Mouse (Mus musculus) ES-E14 (cell line): ENCODE measurements around the gene Gria2.

Experiments
- HCFC1 ChIP-seq: IDR thresholded peaks from 2 replicates; pipeline ENCODE4 v1.6.1; 2012; ENCODE audit warnings: low read length, inconsistent platforms, borderline replicate concordance; ENCODE audit not compliant: insufficient read depth
- MAFK ChIP-seq: IDR thresholded peaks from 2 replicates; pipeline ENCODE4 v1.6.1; 2014; ENCODE audit warnings: mild to moderate bottlenecking, low read depth, low read length, inconsistent platforms; ENCODE audit not compliant: insufficient read depth
- ZC3H11A ChIP-seq: IDR thresholded peaks from 2 replicates; pipeline ENCODE4 v1.6.1; 2012; ENCODE audit warnings: low read depth, mild to moderate bottlenecking, inconsistent platforms, low read length, borderline replicate concordance

- TF ChIP-seq MAFK: no peak
- TF ChIP-seq HCFC1: no peak
- TF ChIP-seq ZC3H11A: no peak
Measured at GRCm38 (mm10) chr3:80803811-80804210, 1.2 kb upstream of the Gria2 start.
